Mouse (Mus musculus): ENCODE data around the gene Pom121l2. TPM values are rescaled to one million over a fixed set of nuclear protein-coding genes. Genes with fewer than 3 reads are reported as not detected.
"Not testable (repeated sequence)": the region's sequence is repeated elsewhere in the genome, so short reads cannot be mapped to it uniquely, and the experiment has no call there.

Gene Pom121l2
- polyA plus RNA-seq, 1 experiment from 2014 or later: 0.20 TPM

DNA sequence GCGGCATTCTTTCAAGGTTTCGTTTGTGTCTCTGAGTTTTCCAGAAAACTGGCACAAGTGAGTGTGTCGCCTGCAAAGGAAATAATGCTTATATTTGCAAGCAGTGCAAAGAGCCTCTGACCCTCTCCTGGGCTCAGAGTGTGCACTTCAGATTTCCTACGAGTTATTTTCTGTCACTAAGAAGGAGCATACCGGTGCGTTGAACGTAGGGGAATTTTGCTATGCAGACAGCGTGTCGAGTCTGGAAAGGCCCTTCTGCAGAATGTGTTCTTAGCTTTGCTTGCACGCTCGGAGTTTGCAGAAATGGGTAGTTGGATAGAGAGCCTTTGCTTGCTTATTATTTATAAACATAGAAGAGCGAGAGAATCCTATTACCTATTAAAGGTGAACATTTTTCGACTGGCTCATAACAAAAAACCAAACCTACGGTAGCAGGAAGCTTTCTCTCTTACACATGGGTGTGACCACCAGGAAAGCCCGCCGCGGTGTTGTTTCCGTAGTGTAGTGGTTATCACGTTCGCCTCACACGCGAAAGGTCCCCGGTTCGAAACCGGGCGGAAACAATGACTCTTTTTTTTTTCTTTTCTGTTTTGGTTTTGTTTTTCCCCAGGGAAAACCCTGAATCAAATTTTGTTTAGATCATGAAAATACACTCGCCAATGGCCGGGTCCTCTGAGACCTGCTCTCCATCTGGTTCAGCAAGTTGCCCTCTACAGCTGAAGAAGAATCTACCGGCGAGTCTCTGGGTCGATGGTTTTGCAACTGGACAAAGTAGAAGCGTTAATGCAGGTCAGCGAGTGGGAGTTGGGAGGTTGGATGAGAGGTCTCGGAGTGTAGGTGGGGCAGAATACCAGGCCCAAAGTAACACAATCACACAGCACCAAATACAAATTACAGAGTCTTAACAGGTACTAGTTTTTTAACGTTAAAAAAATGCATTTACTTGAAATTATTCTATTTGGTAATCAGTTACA lies 45.4 kb downstream of the Pom121l2 start:
- WGBS: 1% methylated on average over 35 of the region's 35 CpGs
- Histone ChIP-seq H3K4me2 (peak overlapping the region; percentile 52), H3K9ac (0 out of 2 replicates have a peak overlapping the region, but pooled peaks have one; percentile 14), H3K4me3 (peak overlapping the region; percentile 46), H3K9me3 (no peaks in the 10 kb centered on the region), H3K27ac (peak overlapping the region; percentile 44; the same call in 1 of the 2 replicates), H3K36me3 (no peaks in the 10 kb centered on the region), H3K4me1 (peaks cover 7% of the 10 kb centered on the region; the same call in 1 of the 2 replicates), H3K27me3 (no peaks in the 10 kb centered on the region)
- peak; percentile 60; the same call in 1 of the 2 replicates for ATAC-seq (ENCODE audit: insufficient number of reproducible peaks, low FRiP score, low TSS enrichment, low read depth)

GRCm38 (mm10) chr13:22028673-22029460 lies 47.9 kb downstream of the Pom121l2 start:
- Histone ChIP-seq H3K27ac (peak overlapping the region; percentile 88), H3K4me2 (peak overlapping the region; percentile 52), H3K27me3 (no peaks in the 10 kb centered on the region), H3K36me3 (no peaks in the 10 kb centered on the region), H3K9ac (peak overlapping the region; percentile 51; the same call in 1 of the 2 replicates), H3K9me3 (no peaks in the 10 kb centered on the region), H3K4me1 (0 out of 2 replicates have a peak, but pooled peaks cover 4% of the 10 kb centered on the region), H3K4me3 (peak overlapping the region; percentile 51)
- ATAC-seq (ENCODE audit: insufficient number of reproducible peaks, low FRiP score, low TSS enrichment, low read depth): peak; percentile 76
- WGBS: 1% methylated on average over 40 of the region's 40 CpGs

GRCm38 (mm10) chr13:22029928-22030327 lies 48.9 kb downstream of the Pom121l2 start:
- H3K9ac ChIP-seq: no peak overlapping the region
- no peak for ATAC-seq (ENCODE audit: insufficient number of reproducible peaks, low FRiP score, low TSS enrichment, low read depth)
- H3K9me3 ChIP-seq: no peaks in the 10 kb centered on the region
- no peak overlapping the region for H3K27ac ChIP-seq
- WGBS: 37% methylated on average over 8 of the region's 8 CpGs
- H3K4me3 ChIP-seq: no peak overlapping the region
- H3K4me2 ChIP-seq: no peak overlapping the region
- no peaks in the 10 kb centered on the region for H3K27me3 ChIP-seq
- peaks cover 10% of the 10 kb centered on the region for H3K4me1 ChIP-seq
- no peaks in the 10 kb centered on the region for H3K36me3 ChIP-seq

GRCm38 (mm10) chr13:22030493-22030892 lies 49.5 kb downstream of the Pom121l2 start:
- Histone ChIP-seq H3K27ac (no peak overlapping the region), H3K27me3 (no peaks in the 10 kb centered on the region), H3K4me3 (no peak overlapping the region), H3K4me2 (no peak overlapping the region), H3K9ac (no peak overlapping the region), H3K4me1 (peaks cover 12% of the 10 kb centered on the region), H3K9me3 (no peaks in the 10 kb centered on the region), H3K36me3 (no peaks in the 10 kb centered on the region)
- no peak for ATAC-seq (ENCODE audit: insufficient number of reproducible peaks, low FRiP score, low TSS enrichment, low read depth)
- WGBS: 9% methylated on average over 4 of the region's 4 CpGs

DNA sequence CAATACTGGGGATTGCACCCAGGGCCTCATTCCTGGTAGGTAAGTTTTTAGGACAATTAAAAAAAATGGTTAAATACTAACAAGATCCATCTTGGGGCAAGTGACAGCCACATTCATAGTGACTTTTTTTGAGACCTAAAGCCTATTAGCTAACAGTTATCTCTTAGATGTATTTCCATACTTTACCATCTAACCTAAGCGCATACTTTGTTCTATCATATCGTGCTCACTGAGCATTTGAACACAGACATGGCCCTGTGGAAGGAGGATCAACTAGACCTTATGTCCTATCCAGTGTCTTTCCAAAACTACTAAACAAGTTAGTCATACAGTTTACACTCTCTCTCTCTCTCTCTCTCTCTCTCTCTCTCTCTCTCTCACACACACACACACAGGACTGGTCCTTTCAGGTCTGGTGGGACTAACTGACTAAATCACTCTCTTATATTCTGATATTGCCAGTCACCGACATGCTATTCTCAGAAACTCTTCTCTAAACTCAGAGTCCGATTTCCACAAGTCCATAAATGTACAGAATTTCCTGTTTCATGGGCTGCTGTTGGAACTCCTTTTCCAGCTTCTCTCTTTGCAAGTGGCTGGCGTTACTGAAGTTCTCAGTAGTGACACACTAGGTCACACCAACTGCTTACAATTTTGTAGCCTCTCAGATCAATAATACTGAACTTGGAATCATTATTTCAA lies 52.9 kb downstream of the Pom121l2 start:
- peak overlapping the region; percentile 52; the same call in 1 of the 2 replicates for H3K4me2 ChIP-seq
- no peaks in the 10 kb centered on the region for H3K36me3 ChIP-seq
- H3K9me3 ChIP-seq: no peaks in the 10 kb centered on the region
- no peak for ATAC-seq (ENCODE audit: insufficient number of reproducible peaks, low FRiP score, low TSS enrichment, low read depth)
- H3K4me3 ChIP-seq: peak overlapping the region; percentile 43; the same call in 1 of the 2 replicates
- no peak overlapping the region for H3K27ac ChIP-seq
- peaks cover 15% of the 10 kb centered on the region for H3K4me1 ChIP-seq
- H3K9ac ChIP-seq: no peak overlapping the region
- no peaks in the 10 kb centered on the region for H3K27me3 ChIP-seq
- WGBS: 40% methylated on average over 5 of the region's 5 CpGs

- no peaks in the 10 kb centered on the region for H3K9me3 ChIP-seq
- peak overlapping the region; percentile 43 for H3K4me3 ChIP-seq
- no peak for ATAC-seq (ENCODE audit: insufficient number of reproducible peaks, low FRiP score, low TSS enrichment, low read depth)
- H3K4me1 ChIP-seq: peaks cover 15% of the 10 kb centered on the region
- peak overlapping the region; percentile 52 for H3K4me2 ChIP-seq
- under 1% methylated on average over 14 of the region's 14 CpGs for WGBS
- peak overlapping the region; percentile 77 for H3K27ac ChIP-seq
- H3K27me3 ChIP-seq: no peaks in the 10 kb centered on the region
- no peaks in the 10 kb centered on the region for H3K36me3 ChIP-seq
- 0 out of 2 replicates have a peak overlapping the region, but pooled peaks have one; percentile 14 for H3K9ac ChIP-seq
Observed at GRCm38 (mm10) chr13:22034443-22035266, 53.7 kb downstream of the Pom121l2 start.

DNA sequence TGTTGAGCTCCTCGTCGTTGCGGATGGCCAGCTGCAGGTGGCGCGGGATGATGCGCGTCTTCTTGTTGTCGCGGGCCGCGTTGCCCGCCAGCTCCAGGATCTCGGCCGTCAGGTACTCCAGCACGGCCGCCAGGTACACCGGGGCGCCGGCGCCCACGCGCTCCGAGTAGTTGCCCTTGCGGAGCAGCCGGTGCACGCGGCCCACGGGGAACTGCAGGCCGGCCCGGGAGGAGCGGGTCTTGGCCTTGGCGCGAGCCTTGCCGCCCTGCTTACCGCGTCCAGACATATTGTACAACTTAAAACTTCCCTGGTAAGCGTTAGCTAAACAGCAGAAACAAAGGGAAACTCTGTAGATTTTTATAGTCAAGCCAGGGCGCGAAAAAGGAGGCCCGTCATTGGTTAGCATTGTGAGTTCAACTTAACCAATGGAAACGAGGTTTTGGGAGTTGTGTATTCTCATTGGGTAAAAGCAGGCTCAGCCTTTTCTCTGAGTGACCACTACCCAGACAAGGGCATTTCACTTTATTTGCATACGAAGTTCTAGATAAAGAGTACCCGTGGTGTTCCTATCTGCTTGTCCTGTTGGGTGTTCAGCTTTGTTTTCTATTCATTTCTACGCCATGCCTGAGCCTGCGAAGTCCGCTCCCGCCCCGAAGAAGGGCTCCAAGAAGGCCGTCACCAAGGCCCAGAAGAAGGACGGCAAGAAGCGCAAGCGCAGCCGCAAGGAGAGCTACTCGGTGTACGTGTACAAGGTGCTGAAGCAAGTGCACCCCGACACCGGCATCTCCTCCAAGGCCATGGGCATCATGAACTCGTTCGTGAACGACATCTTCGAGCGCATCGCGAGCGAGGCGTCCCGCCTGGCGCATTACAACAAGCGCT lies 54.5 kb downstream of the Pom121l2 start, which contains the start of the genes Hist1h2ah and Hist1h2bk:
Gene Hist1h2ah (minus strand): TSS at position 302 of the 882 bp plus-strand sequence.
Gene Hist1h2bk (plus strand): TSS at position 604 of the 882 bp plus-strand sequence.
- Histone ChIP-seq H3K9ac (0 out of 2 replicates have a peak within 1 kb of the TSS, but pooled peaks have one; percentile 18), H3K27ac (peak within 1 kb of the TSS; percentile 77), H3K4me2 (peak within 1 kb of the TSS; percentile 52), H3K4me3 (peak within 1 kb of the TSS; percentile 43), H3K4me1 (peaks cover 23% of the 10 kb centered on the region)
- peak; percentile 97 for ATAC-seq (ENCODE audit: insufficient number of reproducible peaks, low FRiP score, low TSS enrichment, low read depth)
- H3K27me3 ChIP-seq, H3K36me3 ChIP-seq, H3K9me3 ChIP-seq: not testable (repeated sequence)
- WGBS: under 1% methylated on average over 24 of the region's 69 CpGs

DNA sequence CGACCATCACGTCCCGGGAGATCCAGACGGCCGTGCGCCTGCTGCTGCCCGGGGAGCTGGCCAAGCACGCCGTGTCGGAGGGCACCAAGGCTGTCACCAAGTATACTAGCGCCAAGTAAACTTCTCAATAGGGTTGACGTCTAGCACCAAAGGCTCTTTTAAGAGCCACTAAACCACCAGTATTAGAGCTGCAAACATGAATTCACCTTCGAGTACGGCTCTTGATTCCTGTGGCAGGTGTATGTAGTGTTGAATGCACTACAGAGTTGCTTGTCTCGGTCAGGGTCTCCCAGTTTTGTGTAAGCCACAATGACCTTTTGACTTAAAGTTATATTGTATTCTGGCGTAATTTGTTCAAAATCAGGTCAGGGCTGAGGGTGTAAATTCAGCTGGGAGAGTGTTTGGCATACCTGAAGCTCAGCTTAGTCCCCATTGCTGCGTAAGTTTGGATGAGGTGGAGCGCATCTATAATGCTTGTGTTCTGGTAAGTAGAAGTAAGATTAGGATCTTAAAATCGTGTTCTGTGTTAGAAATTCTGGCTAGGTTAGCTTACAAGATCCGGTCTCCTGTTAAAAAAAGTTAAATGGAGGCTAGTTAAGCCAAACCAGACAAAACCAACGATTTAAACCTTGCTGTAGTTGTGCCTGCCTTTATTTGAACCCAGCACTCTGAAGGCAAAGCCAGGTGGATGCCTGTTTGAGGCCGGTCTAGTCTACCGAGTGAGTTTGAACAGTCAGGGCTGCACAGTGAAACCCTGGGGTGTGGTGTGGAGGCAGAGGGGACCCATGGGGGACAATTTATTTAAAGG lies 55.4 kb downstream of the Pom121l2 start:
- Histone ChIP-seq H3K27ac (peak overlapping the region; percentile 74), H3K4me2 (peak overlapping the region; percentile 52), H3K4me3 (peak overlapping the region; percentile 43), H3K9ac (0 out of 2 replicates have a peak overlapping the region, but pooled peaks have one; percentile 18), H3K4me1 (peaks cover 26% of the 10 kb centered on the region), H3K36me3 (no peaks in the 10 kb centered on the region), H3K27me3 (no peaks in the 10 kb centered on the region), H3K9me3 (no peaks in the 10 kb centered on the region)
- no peak for ATAC-seq (ENCODE audit: insufficient number of reproducible peaks, low FRiP score, low TSS enrichment, low read depth)
- 2% methylated on average over 23 of the region's 23 CpGs for WGBS

GRCm38 (mm10) chr13:22036986-22037385 lies 56.0 kb downstream of the Pom121l2 start:
- Histone ChIP-seq H3K27me3 (no peaks in the 10 kb centered on the region), H3K4me1 (peaks cover 28% of the 10 kb centered on the region), H3K4me3 (peak overlapping the region; percentile 43), H3K9ac (no peak overlapping the region), H3K36me3 (no peaks in the 10 kb centered on the region), H3K27ac (peak overlapping the region; percentile 74), H3K9me3 (no peaks in the 10 kb centered on the region), H3K4me2 (peak overlapping the region; percentile 52; the same call in 1 of the 2 replicates)
- 54% methylated on average over 3 of the region's 3 CpGs for WGBS
- no peak for ATAC-seq (ENCODE audit: insufficient number of reproducible peaks, low FRiP score, low TSS enrichment, low read depth)
